Mouse (Mus musculus) MEL (cell line): ENCODE measurements around the gene Gimap9. TPM values are rescaled to one million over a fixed set of nuclear protein-coding genes. Genes with fewer than 3 reads are reported as not detected.
A peak's percentile ranks its signal among the peaks of the same experiment; 100 is the strongest.

Experiments
- DNase-seq: peaks from one replicate; pipeline ENCODE4 v3.0.0; 2011; ENCODE audit warnings: low read depth, low spot score
- H3K27ac ChIP-seq: 2 replicates; pipeline ENCODE4 v1.5.1; 2012; ENCODE audit warnings: low read depth, mild to moderate bottlenecking, control low read depth, low read length, moderate library complexity; ENCODE audit not compliant: control insufficient read depth
- H3K27me3 ChIP-seq, 2 experiments: fragments of 150-350 bp in 1 of 2; sonication (generic) in 1 of 2; 2 replicates each; pipeline ENCODE4 v1.6.1; 2012; ENCODE audit warnings: low read length in 2 of 2, mild to moderate bottlenecking in 2 of 2, improper control_type of control experiment in 1 of 2, moderate library complexity in 1 of 2; ENCODE audit not compliant: insufficient read depth in 2 of 2, control insufficient read depth in 1 of 2
- H3K36me3 ChIP-seq, 2 experiments: 2 replicates each; pipeline ENCODE4 v1.6.1; 2012 to 2014; ENCODE audit warnings: low read length in 2 of 2, improper control_type of control experiment in 1 of 2, inconsistent platforms in 1 of 2, mild to moderate bottlenecking in 1 of 2; ENCODE audit not compliant: insufficient read depth in 2 of 2, control insufficient read depth in 1 of 2
- H3K4me1 ChIP-seq, 2 experiments: fragments of 150-350 bp in 1 of 2; sonication (generic) in 1 of 2; 2 replicates each; pipeline ENCODE4 v1.6.1; 2012; ENCODE audit warnings: low read length in 2 of 2, improper control_type of control experiment in 1 of 2, mild to moderate bottlenecking in 1 of 2; ENCODE audit not compliant: insufficient read depth in 2 of 2, control insufficient read depth in 1 of 2
- H3K4me3 ChIP-seq, 2 experiments: fragments of 150-350 bp in 1 of 2; sonication (generic) in 1 of 2; 2 replicates each; pipeline ENCODE4 v1.5.1; 2012; ENCODE audit warnings: low read depth in 2 of 2, low read length in 2 of 2, mild to moderate bottlenecking in 2 of 2, moderate library complexity in 2 of 2, control low read depth in 1 of 2, improper control_type of control experiment in 1 of 2; ENCODE audit not compliant: control insufficient read depth in 1 of 2, insufficient read depth in 1 of 2
- H3K79me2 ChIP-seq: 2 replicates; pipeline ENCODE4 v1.6.1; 2012; ENCODE audit warnings: mild to moderate bottlenecking, low read length, moderate library complexity; ENCODE audit not compliant: control insufficient read depth, poor library complexity, insufficient read depth
- H3K9ac ChIP-seq: 2 replicates; pipeline ENCODE4 v1.6.1; 2012; ENCODE audit warnings: low read depth, mild to moderate bottlenecking, control low read depth, low read length, moderate library complexity; ENCODE audit not compliant: control insufficient read depth, poor library complexity, severe bottlenecking
- H3K9me3 ChIP-seq: fragments of 150-350 bp; sonication (generic); replicated peaks from 2 replicates; pipeline ENCODE4 v1.6.1; 2012; ENCODE audit warnings: mild to moderate bottlenecking, low read length, improper control_type of control experiment, moderate library complexity; ENCODE audit not compliant: insufficient read depth
- BHLHE40 ChIP-seq: IDR thresholded peaks from 2 replicates; pipeline ENCODE4 v1.6.1; 2012; ENCODE audit warnings: low read depth, mild to moderate bottlenecking, inconsistent platforms, low read length, improper control_type of control experiment, borderline replicate concordance
- CHD2 ChIP-seq: IDR thresholded peaks from 2 replicates; pipeline ENCODE4 v1.6.1; 2011; ENCODE audit warnings: low read length, improper control_type of control experiment
- CTCF ChIP-seq, 3 experiments: IDR thresholded peaks in 2 of 3; conservative IDR thresholded peaks in 1 of 3; 2 replicates each; pipeline ENCODE4 v1.5.1; 2011 to 2012; ENCODE audit warnings: low read length in 3 of 3, low read depth in 2 of 3, mild to moderate bottlenecking in 2 of 3, improper control_type of control experiment in 1 of 3, inconsistent platforms in 1 of 3, mixed read lengths in 1 of 3, moderate library complexity in 1 of 3; ENCODE audit not compliant: control insufficient read depth in 1 of 3, insufficient read depth in 1 of 3, poor library complexity in 1 of 3, severe bottlenecking in 1 of 3
- EP300 ChIP-seq, 2 experiments: IDR thresholded peaks; 2 replicates each; pipeline ENCODE4 v1.6.1; 2011; ENCODE audit warnings: improper control_type of control experiment in 2 of 2, low read length in 2 of 2, low read depth in 1 of 2, mild to moderate bottlenecking in 1 of 2
- ETS1 ChIP-seq: IDR thresholded peaks from 2 replicates; pipeline ENCODE4 v1.6.1; 2012; ENCODE audit warnings: low read depth, mild to moderate bottlenecking, inconsistent platforms, low read length, improper control_type of control experiment, moderate library complexity
- GATA1 ChIP-seq: IDR thresholded peaks from 2 replicates; pipeline ENCODE4 v1.6.1; 2011; ENCODE audit warnings: low read depth, low read length, improper control_type of control experiment
- HCFC1 ChIP-seq: IDR thresholded peaks from 2 replicates; pipeline ENCODE4 v1.6.1; 2012; ENCODE audit warnings: low read depth, mild to moderate bottlenecking, inconsistent platforms, low read length, improper control_type of control experiment, moderate library complexity
- JUND ChIP-seq: IDR thresholded peaks from 2 replicates; pipeline ENCODE4 v1.6.1; 2011; ENCODE audit warnings: low read depth, mild to moderate bottlenecking, improper control_type of control experiment, low read length
- MAZ ChIP-seq: IDR thresholded peaks from 2 replicates; pipeline ENCODE4 v1.6.1; 2012; ENCODE audit warnings: low read depth, mild to moderate bottlenecking, inconsistent platforms, low read length, improper control_type of control experiment
- MYB ChIP-seq: IDR thresholded peaks from 2 replicates; pipeline ENCODE4 v1.6.1; 2011; ENCODE audit warnings: mild to moderate bottlenecking, low read depth, low read length, improper control_type of control experiment
- MYC ChIP-seq: IDR thresholded peaks from 2 replicates; pipeline ENCODE4 v1.6.1; 2011; ENCODE audit warnings: low read depth, mild to moderate bottlenecking, low read length, improper control_type of control experiment, moderate library complexity
- NELFE ChIP-seq: IDR thresholded peaks from 2 replicates; pipeline ENCODE4 v1.6.1; 2011; ENCODE audit warnings: low read depth, low read length, improper control_type of control experiment
- NRF1 ChIP-seq: IDR thresholded peaks from 2 replicates; pipeline ENCODE4 v1.6.1; 2014; ENCODE audit warnings: low read depth, mild to moderate bottlenecking, inconsistent platforms, low read length, improper control_type of control experiment, moderate library complexity; ENCODE audit not compliant: poor library complexity, insufficient read depth, severe bottlenecking
- POLR2A ChIP-seq, 2 experiments: IDR thresholded peaks; 2 replicates each; pipeline ENCODE4 v1.6.1; 2011 to 2012; ENCODE audit warnings: low read length in 2 of 2, mild to moderate bottlenecking in 2 of 2, control low read depth in 1 of 2, improper control_type of control experiment in 1 of 2, low read depth in 1 of 2, moderate library complexity in 1 of 2; ENCODE audit not compliant: control insufficient read depth in 1 of 2, insufficient read depth in 1 of 2, poor library complexity in 1 of 2
- POLR2AphosphoS2 ChIP-seq: IDR thresholded peaks from 2 replicates; pipeline ENCODE4 v1.6.1; 2011; ENCODE audit warnings: low read length, improper control_type of control experiment
- RAD21 ChIP-seq: IDR thresholded peaks from 2 replicates; pipeline ENCODE4 v1.6.1; 2011; ENCODE audit warnings: mild to moderate bottlenecking, low read depth, low read length, improper control_type of control experiment
- TBP ChIP-seq: IDR thresholded peaks from 2 replicates; pipeline ENCODE4 v1.8.0; 2011; ENCODE audit warnings: low read depth, low read length, improper control_type of control experiment
- TCF12 ChIP-seq: IDR thresholded peaks from 2 replicates; pipeline ENCODE4 v1.6.1; 2014; ENCODE audit warnings: low read depth, mild to moderate bottlenecking, inconsistent platforms, low read length, improper control_type of control experiment, moderate library complexity
- UBTF ChIP-seq: IDR thresholded peaks from 2 replicates; pipeline ENCODE4 v1.6.1; 2012; ENCODE audit warnings: low read depth, mild to moderate bottlenecking, inconsistent platforms, low read length, improper control_type of control experiment, moderate library complexity, borderline replicate concordance; ENCODE audit not compliant: insufficient read depth
- USF1 ChIP-seq: IDR thresholded peaks from 2 replicates; pipeline ENCODE4 v1.6.1; 2014; ENCODE audit warnings: low read depth, mild to moderate bottlenecking, inconsistent platforms, low read length, improper control_type of control experiment, moderate library complexity
- ZC3H11A ChIP-seq: IDR thresholded peaks from 2 replicates; pipeline ENCODE4 v1.6.1; 2012; ENCODE audit warnings: low read depth, mild to moderate bottlenecking, inconsistent platforms, low read length, improper control_type of control experiment
- ZMIZ1 ChIP-seq: IDR thresholded peaks from 2 replicates; pipeline ENCODE4 v1.6.1; 2012; ENCODE audit warnings: low read depth, mild to moderate bottlenecking, inconsistent platforms, low read length, improper control_type of control experiment, moderate library complexity
- polyA plus RNA-seq, 2 experiments: library from polyadenylated mRNA; stranded (reverse) in 1 of 2; unstranded in 1 of 2; fragments of >175 nt in 1 of 2; fragments of >200 nt in 1 of 2; gene quantifications; 2 replicates each; pipeline versions ENCODE4 v1.2.1 to v1.2.4; 2012; ENCODE audit warnings: low replicate concordance in 2 of 2, low read depth in 1 of 2; ENCODE audit not compliant: insufficient read length in 2 of 2, insufficient read depth in 1 of 2, missing spikeins in 1 of 2
- total RNA-seq: library from RNA; depleted of rRNA; stranded (reverse); fragments of 300-350 nt; gene quantifications from 2 replicates; pipeline ENCODE4 v1.2.3, GENCODE M21; 2012

Gene Gimap9
- total and polyA plus RNA-seq, 3 experiments = 4.8 to 6.2 TPM; not detected in 1

- H3K36me3 ChIP-seq = no peaks in the 10 kb centered on the region
- H3K79me2 ChIP-seq = no peaks in the 10 kb centered on the region
- no peak for TF ChIP-seq TCF12
- no peak for TF ChIP-seq ZC3H11A
- no peak for TF ChIP-seq MAZ
- TF ChIP-seq MYC = no peak
- no peak for TF ChIP-seq GATA1
- no peak for TF ChIP-seq MYB
- TF ChIP-seq UBTF = no peak
- no peaks in the 10 kb centered on the region for H3K4me1 ChIP-seq
- DNase-seq = no peak
- H3K27ac ChIP-seq = no peak overlapping the region
- no peaks in the 10 kb centered on the region for H3K9me3 ChIP-seq
- H3K9ac ChIP-seq = no peak overlapping the region
- no peak overlapping the region for H3K4me3 ChIP-seq
- H3K27me3 ChIP-seq = no peaks in the 10 kb centered on the region
These were observed 6.4 kb upstream of the Gimap9 start for GRCm38 (mm10) chr6:48669446-48669969.

- no peak overlapping the region for H3K4me3 ChIP-seq
These were observed 1.5 kb upstream of the Gimap9 start for GRCm38 (mm10) chr6:48674291-48675058.

More at GRCm38 (mm10) chr6:48674291-48675058, 1.5 kb upstream of the Gimap9 start:
- 0 out of 2 replicates have a peak, but pooled peaks cover 2% of the 10 kb centered on the region for H3K79me2 ChIP-seq
- no peak overlapping the region for H3K9ac ChIP-seq
- H3K27ac ChIP-seq = no peak overlapping the region
- no peaks in the 10 kb centered on the region for H3K9me3 ChIP-seq
- no peaks in the 10 kb centered on the region for H3K27me3 ChIP-seq
- no peak for TF ChIP-seq USF1
- TF ChIP-seq RAD21 = no peak
- TF ChIP-seq ETS1 = no peak
- TF ChIP-seq EP300 (IDR thresholded peaks at IDR 0.05; ENCODE audit: low read depth in 1 of 2, low read length in 2 of 2) = no peak
- no peak for TF ChIP-seq HCFC1
- no peak for TF ChIP-seq ZMIZ1
- no peak for TF ChIP-seq NRF1
- no peak for TF ChIP-seq CHD2
- TF ChIP-seq GATA1 = no peak
- no peak for TF ChIP-seq NELFE
- no peak for TF ChIP-seq JUND
- TF ChIP-seq POLR2AphosphoS2 = no peak
- no peak for TF ChIP-seq CTCF (IDR thresholded peaks at IDR 0.05 in 2 of 3, conservative IDR thresholded peaks at IDR 0.05 in 1 of 3; ENCODE audit: control insufficient read depth in 1 of 3, insufficient read depth in 1 of 3, low read depth in 2 of 3, low read length in 3 of 3, poor library complexity in 1 of 3, severe bottlenecking in 1 of 3)
- TF ChIP-seq POLR2A (IDR thresholded peaks at IDR 0.05; ENCODE audit: control insufficient read depth in 1 of 2, insufficient read depth in 1 of 2, low read depth in 1 of 2, low read length in 2 of 2, poor library complexity in 1 of 2) = no peak
- TF ChIP-seq BHLHE40 = no peak
- TF ChIP-seq TBP = no peak
- TF ChIP-seq MYC = no peak
- TF ChIP-seq, all 39 proteins: peak for 0
- Histone ChIP-seq H3K36me3 (no peaks in the 10 kb centered on the region; a peak in 1 of 4 replicates), H3K4me1 (no peaks in the 10 kb centered on the region)
- DNase-seq = peak; percentile 2
